Mouse (Mus musculus) left cerebral cortex, adult 2 months (tissue): ENCODE measurements at regions not wholly inside any gene's neighbourhood (a gene's known extent, or its start where the extent isn't known, plus 50 kb on each side); places are given as distances from the start of the nearest gene placed in this dataset.
"Not testable (repeated sequence)": the region's sequence is repeated elsewhere in the genome, so short reads cannot be mapped to it uniquely, and the experiment has no call there.

Experiments
- DNase-seq, 2 experiments: peaks; one replicate each; pipeline ENCODE4 v3.0.0; 2021 to 2022; ENCODE audit warnings: low spot score in 2 of 2, mixed read lengths in 1 of 2; ENCODE audit errors: extremely low spot score in 1 of 2
- H3K27ac ChIP-seq: fragments of 200-600 bp; 2 replicates; pipeline ENCODE4 v1.8.1; 2022
- H3K4me3 ChIP-seq: fragments of 200-600 bp; 2 replicates; pipeline ENCODE4 v1.8.1; 2022
- CTCF ChIP-seq: fragments of 200-600 bp; IDR thresholded peaks from 2 replicates; pipeline ENCODE4 v1.8.1; 2022; ENCODE audit warnings: antibody characterized with exemption, mild to moderate bottlenecking, moderate library complexity
- intact Hi-C: fragments of 180-260 bp; cut with DNase I; formaldehyde crosslinking; loops from one replicate; pipeline ENCODE4 v1.15.1; 2025

DNA sequence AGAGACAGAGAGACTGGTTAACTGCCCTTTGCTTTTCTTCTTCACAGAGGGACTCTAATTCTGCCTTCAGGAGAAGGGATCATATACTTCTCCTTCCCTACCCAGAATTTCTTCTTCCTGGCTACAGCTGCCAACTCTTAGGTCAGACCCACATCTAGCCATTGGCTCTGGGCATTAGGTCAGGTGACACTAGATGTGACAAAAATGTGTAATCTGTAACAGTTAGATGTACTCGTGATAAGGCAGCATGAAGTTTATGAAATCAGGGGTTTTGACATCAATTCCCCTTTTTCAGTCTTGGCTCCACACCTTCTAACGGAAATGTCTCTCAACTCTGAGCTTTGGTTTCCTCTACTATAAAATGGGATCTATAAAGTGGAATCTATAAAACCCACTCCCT, 428.4 kb downstream of the Bmper start:
- DNase-seq: no peak
- no peak for TF ChIP-seq CTCF
- intact Hi-C loops: no loop called here
- Histone ChIP-seq H3K4me3 (no peak overlapping the region), H3K27ac (no peak overlapping the region)

GRCm38 (mm10) chr9:23653086-23653485, 430.2 kb downstream of the Bmper start:
- Histone ChIP-seq H3K27ac (no peak overlapping the region), H3K4me3 (no peak overlapping the region)
- no peak for DNase-seq
- no peak for TF ChIP-seq CTCF
- intact Hi-C loops: no loop called here

- no peak for DNase-seq
- intact Hi-C loops: no loop called here
- no peak for TF ChIP-seq CTCF
Measured at GRCm38 (mm10) chr9:23654777-23655176, 431.9 kb downstream of the Bmper start.

DNA sequence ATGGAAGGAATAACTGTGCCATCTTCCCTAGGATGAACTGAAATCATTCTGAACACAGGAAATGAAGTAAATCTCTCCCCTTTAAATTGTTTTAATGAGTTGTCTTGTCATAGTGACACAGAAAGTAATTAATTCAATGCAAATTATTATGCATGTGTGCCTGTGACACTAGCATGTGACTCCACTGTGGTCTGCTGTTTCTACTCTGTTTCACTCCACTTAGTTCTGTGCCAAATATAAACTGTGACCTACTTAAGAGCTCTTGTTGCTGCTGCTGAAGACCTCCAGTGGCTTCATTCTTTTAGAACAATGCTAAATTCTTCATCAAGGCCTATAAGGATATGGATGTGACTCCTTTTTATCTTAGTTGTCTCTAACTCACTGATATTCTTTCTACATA, 431.8 kb upstream of the Npsr1 start:
- H3K27ac ChIP-seq: no peak overlapping the region
- intact Hi-C loops: no loop called here
- no peak overlapping the region for H3K4me3 ChIP-seq
- no peak for TF ChIP-seq CTCF
- no peak for DNase-seq

More at GRCm38 (mm10) chr9:23654777-23655176, 431.9 kb downstream of the Bmper start:
- H3K4me3 ChIP-seq: no peak overlapping the region
- no peak overlapping the region for H3K27ac ChIP-seq

- H3K4me3 ChIP-seq: no peak overlapping the region
- DNase-seq: no peak
- no peak for TF ChIP-seq CTCF
- no peak overlapping the region for H3K27ac ChIP-seq
- intact Hi-C loops: no loop called here
Measured at GRCm38 (mm10) chr9:23669230-23669629, 428.6 kb upstream of the Npsr1 start.

DNA sequence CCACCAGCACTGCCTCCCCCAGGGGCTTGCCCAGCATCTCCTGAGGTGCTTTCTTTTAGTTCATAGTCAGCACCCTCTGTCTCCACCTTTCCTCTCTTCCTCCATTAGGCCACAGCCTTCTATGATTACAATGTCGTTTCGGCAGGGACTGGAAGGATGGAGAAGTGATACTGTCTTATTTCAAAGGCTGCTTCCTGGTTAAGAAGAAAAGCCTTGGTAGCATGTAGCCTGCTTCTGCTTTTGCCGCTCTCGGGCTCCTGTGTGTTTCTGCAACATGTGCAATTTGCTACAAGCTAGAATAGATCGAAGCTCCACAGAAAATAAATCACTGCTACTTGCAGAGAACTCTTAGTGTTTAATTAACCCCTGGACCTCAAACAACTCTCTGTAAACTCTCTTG, 427.2 kb upstream of the Npsr1 start:
- no peak overlapping the region for H3K27ac ChIP-seq
- DNase-seq: no peak
- H3K4me3 ChIP-seq: no peak overlapping the region
- TF ChIP-seq CTCF: no peak
- intact Hi-C loops: loop anchor here (10.0 kb wide), 1 partner anchor 834 kb away; the partner anchor contains the start of gene Dpy19l1

DNA sequence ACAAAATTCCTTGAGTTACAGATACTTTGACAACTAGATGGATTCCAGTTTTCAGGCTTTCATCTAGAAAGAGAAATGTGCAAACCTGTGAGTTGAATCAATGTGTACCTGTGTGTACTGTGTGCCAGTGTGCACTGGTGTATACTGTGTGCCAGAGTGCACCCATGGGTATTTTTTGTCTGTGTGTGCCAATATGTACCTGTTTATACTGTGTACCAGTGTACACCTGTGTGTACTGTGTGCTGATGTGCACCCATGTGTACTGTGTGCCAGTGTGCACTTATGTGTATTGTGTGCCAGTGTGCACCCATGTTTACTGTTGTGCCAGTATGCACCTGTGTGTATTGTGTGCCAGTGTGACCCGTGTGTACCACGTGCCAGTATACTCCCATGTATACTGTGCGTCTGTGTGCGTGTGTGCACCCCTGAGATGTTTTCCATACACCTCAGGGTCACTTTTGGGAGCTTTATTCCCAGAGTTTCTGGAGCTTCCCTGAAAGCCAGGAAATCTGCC, 424.4 kb upstream of the Npsr1 start:
- no peak for TF ChIP-seq CTCF
- intact Hi-C loops: loop anchor here (10.0 kb wide), 1 partner anchor 831 kb away; the partner anchor contains the start of gene Dpy19l1
- Histone ChIP-seq H3K4me3 (no peak overlapping the region), H3K27ac (no peak overlapping the region)
- DNase-seq: no peak

- peak; percentile 35 for TF ChIP-seq CTCF
- H3K4me3 ChIP-seq: no peak overlapping the region
Measured at GRCm38 (mm10) chr9:23674833-23675232, 423.0 kb upstream of the Npsr1 start.

GRCm38 (mm10) chr9:23689456-23689855, 408.3 kb upstream of the Npsr1 start:
- no peak for DNase-seq
- intact Hi-C loops: no loop called here

More at GRCm38 (mm10) chr9:23674833-23675232, 423.0 kb upstream of the Npsr1 start:
- DNase-seq: no peak
- H3K27ac ChIP-seq: no peak overlapping the region
- intact Hi-C loops: loop anchor here (10.0 kb wide), 1 partner anchor 830 kb away; the partner anchor contains the start of gene Dpy19l1

DNA sequence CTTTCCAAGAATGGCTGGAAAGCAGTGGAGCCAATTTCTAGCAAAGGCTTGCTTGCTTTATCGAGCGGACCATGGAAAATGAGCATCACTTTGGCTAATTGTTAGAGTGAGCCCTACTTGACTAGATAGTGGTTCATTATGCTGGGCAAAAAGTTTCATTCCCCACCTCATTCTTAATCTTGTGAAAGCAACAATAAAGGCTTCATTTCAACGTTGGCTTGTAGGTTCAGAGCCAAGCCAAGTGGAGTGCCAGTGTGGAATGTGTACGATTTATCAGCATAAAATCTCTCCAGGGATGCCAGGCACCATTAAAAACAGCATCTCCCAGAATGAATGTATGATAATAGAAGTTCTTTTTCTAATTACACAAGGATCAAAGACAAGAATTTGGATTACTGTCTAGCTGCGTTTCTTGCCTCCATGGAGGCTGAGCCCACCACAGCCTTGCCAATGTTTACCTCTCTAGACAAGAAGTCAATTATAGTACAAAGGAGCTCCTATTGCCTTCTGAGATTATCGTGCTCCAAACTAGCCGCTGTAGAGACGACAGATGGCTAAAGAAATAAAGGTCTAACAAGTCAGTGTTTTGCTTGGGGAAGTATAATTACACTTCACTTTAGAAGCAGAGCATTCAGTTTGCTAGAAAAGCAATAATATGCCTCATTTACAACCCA, 404.9 kb upstream of the Npsr1 start:
- TF ChIP-seq CTCF: no peak
- intact Hi-C loops: no loop called here
- no peak for DNase-seq
- H3K27ac ChIP-seq: no peak overlapping the region
- no peak overlapping the region for H3K4me3 ChIP-seq

More at GRCm38 (mm10) chr9:23689456-23689855, 408.3 kb upstream of the Npsr1 start:
- no peak for TF ChIP-seq CTCF
- Histone ChIP-seq H3K27ac (no peak overlapping the region), H3K4me3 (no peak overlapping the region)

DNA sequence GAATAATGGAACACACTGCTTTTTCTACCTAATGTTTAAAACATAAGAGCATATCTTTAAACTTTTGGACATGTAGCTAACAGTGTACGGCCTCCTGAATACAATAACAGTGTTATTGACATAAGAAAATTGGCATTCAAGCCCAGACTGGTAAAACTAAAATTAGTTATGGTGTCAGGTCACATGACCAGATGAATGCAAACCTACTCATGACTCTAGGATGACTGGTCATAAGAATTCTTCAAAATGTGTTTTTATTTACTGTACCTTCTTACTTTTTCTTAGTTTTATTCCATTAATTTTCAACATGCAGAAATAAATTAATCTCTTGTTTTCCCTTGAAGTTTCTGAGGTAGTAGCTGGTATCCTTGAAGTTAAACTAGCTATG, 404.4 kb upstream of the Npsr1 start:
- no peak for DNase-seq
- Histone ChIP-seq H3K4me3 (no peak overlapping the region), H3K27ac (no peak overlapping the region)
- no peak for TF ChIP-seq CTCF
- intact Hi-C loops: no loop called here

- H3K4me3 ChIP-seq: no peak overlapping the region
- no peak for DNase-seq
- intact Hi-C loops: no loop called here
- TF ChIP-seq CTCF: no peak
- H3K27ac ChIP-seq: no peak overlapping the region
Measured at GRCm38 (mm10) chr9:23694481-23694880, 403.3 kb upstream of the Npsr1 start.

GRCm38 (mm10) chr9:23700567-23700966, 397.2 kb upstream of the Npsr1 start:
- no peak overlapping the region for H3K4me3 ChIP-seq
- H3K27ac ChIP-seq: no peak overlapping the region
- TF ChIP-seq CTCF: no peak
- DNase-seq: no peak
- intact Hi-C loops: no loop called here

DNA sequence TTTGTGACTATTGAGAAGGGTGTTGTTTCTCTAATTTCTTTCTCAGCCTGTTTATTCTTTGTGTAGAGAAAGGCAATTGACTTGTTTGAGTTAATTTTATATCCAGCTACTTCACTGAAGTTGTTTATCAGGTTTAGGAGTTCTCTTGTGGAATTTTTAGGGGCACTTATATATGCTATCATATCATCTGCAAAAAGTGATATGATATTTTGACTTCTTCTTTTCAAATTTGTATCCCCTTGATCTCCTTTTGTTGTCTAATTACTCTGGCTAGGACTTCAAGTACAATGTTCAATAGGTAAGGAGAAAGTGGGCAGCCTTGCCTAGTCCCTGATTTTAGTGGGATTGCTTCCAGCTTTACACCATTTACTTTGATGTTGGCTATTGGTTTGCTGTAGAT, 380.2 kb upstream of the Npsr1 start:
- H3K27ac ChIP-seq, H3K4me3 ChIP-seq, intact Hi-C loops, DNase-seq: not testable (repeated sequence)
